Mouse (Mus musculus): Measurements from ENCODE around the gene Ube2cbp. TPM values are rescaled to one million over a fixed set of nuclear protein-coding genes. Genes with fewer than 3 reads are reported as not detected.

The Ube2cbp gene
- polyA plus RNA-seq, 1 experiment from 2014 or later, result 5.4 TPM

DNA sequence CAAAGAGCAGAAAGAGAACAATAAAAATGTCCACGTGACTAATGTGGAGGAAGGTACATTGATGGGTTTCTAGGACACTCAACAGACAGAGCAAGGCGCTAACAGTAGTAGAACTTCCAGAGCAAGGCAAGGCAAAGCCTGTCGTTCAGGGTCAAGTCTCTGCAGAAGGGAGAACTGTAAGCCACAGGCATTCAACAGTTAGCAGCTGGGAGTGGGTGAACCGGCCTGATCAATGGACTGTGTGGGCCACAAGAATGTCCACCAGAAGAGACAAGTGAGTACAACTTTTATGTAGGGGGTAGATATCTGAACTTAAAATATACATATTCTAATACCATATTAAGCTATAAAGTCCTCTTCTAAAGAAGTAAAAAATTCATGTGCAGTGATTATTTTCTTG lies 41.4 kb downstream of the Ube2cbp start:
- no peak overlapping the region for H3K4me3 ChIP-seq
- H3K4me2 ChIP-seq (replicated peaks), result no peak overlapping the region
- no peak for ATAC-seq (ENCODE audit: insufficient number of reproducible peaks, insufficient read depth, low FRiP score, low TSS enrichment)
- H3K4me1 ChIP-seq, result no peaks in the 10 kb centered on the region
- no peaks in the 10 kb centered on the region for H3K27me3 ChIP-seq
- no peak overlapping the region for H3K27ac ChIP-seq
- no peaks in the 10 kb centered on the region for H3K9me3 ChIP-seq
- 88% methylated on average over 4 of the region's 4 CpGs for WGBS
- H3K36me3 ChIP-seq, result no peaks in the 10 kb centered on the region
- no peak overlapping the region for H3K9ac ChIP-seq

DNA sequence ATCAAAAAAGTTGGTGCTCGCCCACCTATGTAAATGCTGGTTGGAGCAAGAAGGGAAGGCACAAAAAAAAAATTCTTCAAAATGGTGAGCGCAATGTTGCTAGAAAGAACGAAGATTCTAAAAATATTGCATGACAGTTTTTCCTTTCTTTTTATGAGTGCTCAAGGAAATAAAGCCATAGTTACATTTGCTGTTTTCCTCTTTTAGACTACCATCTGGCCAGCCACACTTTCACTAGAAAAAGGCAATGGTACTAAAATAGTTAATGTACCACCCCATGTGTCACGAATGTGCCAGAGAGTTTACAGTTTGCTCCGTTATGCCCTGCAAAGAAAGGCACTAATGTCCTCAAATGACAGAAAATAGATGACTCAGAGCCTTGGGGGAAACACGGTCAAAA lies 45.4 kb downstream of the Ube2cbp start:
- 85% methylated on average over 6 of the region's 6 CpGs for WGBS
- Histone ChIP-seq H3K4me1 (no peaks in the 10 kb centered on the region), H3K9me3 (no peaks in the 10 kb centered on the region)

DNA sequence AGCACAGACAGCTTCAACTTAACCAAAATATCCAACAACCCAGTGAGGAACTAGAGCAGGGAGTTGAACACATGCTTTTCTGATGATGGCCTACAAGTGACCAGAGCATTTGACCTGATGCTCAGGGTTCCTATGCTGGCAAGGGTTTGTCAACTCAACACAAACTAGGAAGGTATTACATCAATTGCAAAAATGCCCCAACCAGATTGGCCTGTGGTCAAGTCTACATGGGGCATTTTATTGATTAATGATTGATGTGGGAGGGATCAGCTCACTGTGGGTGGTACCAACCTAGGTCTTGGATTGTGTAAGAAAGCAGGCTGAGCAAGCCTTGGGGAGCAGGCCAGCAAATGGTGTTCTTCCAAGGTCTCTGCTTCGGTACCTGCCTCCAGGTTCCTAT lies 46.8 kb downstream of the Ube2cbp start:
- Histone ChIP-seq H3K4me1 (no peaks in the 10 kb centered on the region), H3K9ac (no peak overlapping the region), H3K9me3 (no peaks in the 10 kb centered on the region), H3K27me3 (no peaks in the 10 kb centered on the region), H3K4me3 (no peak overlapping the region), H3K36me3 (no peaks in the 10 kb centered on the region), H3K27ac (no peak overlapping the region), H3K4me2 (replicated peaks) (no peak overlapping the region)
- WGBS, result 87% methylated on average over 1 of the region's 1 CpGs
- ATAC-seq (ENCODE audit: insufficient number of reproducible peaks, insufficient read depth, low FRiP score, low TSS enrichment), result no peak

More for the DNA sequence above, 45.4 kb downstream of the Ube2cbp start:
- no peaks in the 10 kb centered on the region for H3K27me3 ChIP-seq
- no peak overlapping the region for H3K4me3 ChIP-seq
- H3K4me2 ChIP-seq (replicated peaks), result no peak overlapping the region
- no peak overlapping the region for H3K9ac ChIP-seq
- no peak overlapping the region for H3K27ac ChIP-seq
- ATAC-seq (ENCODE audit: insufficient number of reproducible peaks, insufficient read depth, low FRiP score, low TSS enrichment), result no peak
- no peaks in the 10 kb centered on the region for H3K36me3 ChIP-seq

DNA sequence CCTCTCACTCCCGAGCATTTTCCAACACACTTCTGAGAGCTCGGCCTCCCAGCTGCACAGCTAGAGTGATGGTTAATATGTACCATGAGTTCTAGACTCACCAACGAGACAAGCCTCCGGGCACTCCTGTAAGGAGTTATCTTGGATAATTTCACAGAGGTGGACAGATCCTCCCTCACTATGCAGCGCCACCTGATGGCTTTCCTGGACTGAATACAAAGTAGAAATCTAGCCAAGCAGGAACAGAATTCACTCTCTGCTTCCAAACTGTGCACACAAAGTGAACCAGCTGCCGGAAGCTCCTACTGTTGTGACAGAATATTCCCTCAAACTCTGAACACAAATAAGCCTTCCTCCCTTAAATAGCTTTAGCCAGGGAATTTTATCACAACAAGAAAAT lies 69.0 kb downstream of the Ube2cbp start:
- H3K27me3 ChIP-seq, result no peaks in the 10 kb centered on the region
- ATAC-seq (ENCODE audit: insufficient number of reproducible peaks, insufficient read depth, low FRiP score, low TSS enrichment), result no peak
- no peak overlapping the region for H3K4me3 ChIP-seq

DNA sequence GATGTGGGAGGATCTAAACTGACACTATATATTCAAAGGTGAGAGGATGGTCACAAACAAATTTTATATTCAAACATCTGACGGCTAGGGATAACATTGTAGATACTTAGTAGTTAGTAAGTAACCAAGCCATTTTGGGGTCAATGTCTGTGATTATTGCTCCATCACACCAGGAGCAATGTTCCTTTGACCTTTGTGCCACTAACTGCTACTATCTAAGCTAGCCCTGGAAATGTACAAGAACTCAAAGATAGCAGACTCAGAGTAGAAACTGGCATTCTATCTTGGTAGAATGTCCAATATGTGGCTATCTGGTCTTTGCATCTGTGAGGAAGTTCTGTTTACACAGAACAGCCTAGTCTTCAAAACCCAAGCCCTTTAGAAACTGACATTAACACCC lies 69.7 kb downstream of the Ube2cbp start:
- no peaks in the 10 kb centered on the region for H3K27me3 ChIP-seq
- peaks cover 4% of the 10 kb centered on the region; the same call in 1 of the 2 replicates for H3K9me3 ChIP-seq
- ATAC-seq (ENCODE audit: insufficient number of reproducible peaks, insufficient read depth, low FRiP score, low TSS enrichment), result no peak
- 88% methylated on average over 1 of the region's 1 CpGs for WGBS
- no peak overlapping the region for H3K4me3 ChIP-seq
- H3K4me1 ChIP-seq, result no peaks in the 10 kb centered on the region
- no peak overlapping the region for H3K9ac ChIP-seq
- no peaks in the 10 kb centered on the region for H3K36me3 ChIP-seq
- no peak overlapping the region for H3K27ac ChIP-seq
- no peak overlapping the region for H3K4me2 ChIP-seq (replicated peaks)

More for the DNA sequence above, 69.0 kb downstream of the Ube2cbp start:
- H3K9ac ChIP-seq, result no peak overlapping the region
- H3K4me2 ChIP-seq (replicated peaks), result no peak overlapping the region
- no peak overlapping the region for H3K27ac ChIP-seq
- H3K9me3 ChIP-seq, result peaks cover 4% of the 10 kb centered on the region; the same call in 1 of the 2 replicates
- no peaks in the 10 kb centered on the region for H3K4me1 ChIP-seq
- WGBS, result 68% methylated on average over 6 of the region's 6 CpGs
- H3K36me3 ChIP-seq, result no peaks in the 10 kb centered on the region

DNA sequence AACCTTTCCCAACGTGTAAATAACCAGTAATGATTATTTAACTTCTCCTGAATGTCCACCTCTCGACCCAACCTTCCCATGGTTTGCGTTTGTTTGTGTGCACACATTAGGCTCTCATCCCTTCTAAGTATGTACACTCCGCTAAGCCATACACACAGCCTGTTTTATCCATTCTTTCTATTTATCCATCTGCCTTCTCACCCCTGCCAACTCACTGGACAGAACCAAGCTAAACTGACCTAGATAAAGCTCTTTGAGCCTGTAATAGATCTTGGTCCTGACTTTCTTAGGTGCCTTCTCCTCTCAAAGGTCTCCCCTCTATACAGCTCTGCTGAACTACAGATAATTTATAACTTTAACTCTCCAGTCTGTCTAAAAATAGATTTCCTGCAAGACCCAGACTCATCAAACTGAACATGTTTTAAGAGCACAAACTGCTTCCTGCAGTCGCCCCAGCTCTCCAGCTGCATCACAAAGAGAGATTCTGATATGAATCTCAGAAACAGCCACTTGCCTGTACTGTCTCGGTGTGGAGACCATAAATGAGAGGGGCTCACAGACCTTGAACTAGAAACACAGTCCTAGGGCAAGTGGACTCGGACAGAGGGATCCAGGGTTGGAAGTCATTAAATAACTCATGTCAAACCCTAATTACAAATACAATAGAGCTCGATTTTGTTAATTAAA lies 71.0 kb downstream of the Ube2cbp start:
- Histone ChIP-seq H3K4me2 (replicated peaks) (no peak overlapping the region), H3K4me1 (no peaks in the 10 kb centered on the region), H3K27me3 (no peaks in the 10 kb centered on the region), H3K9me3 (peaks cover 4% of the 10 kb centered on the region; the same call in 1 of the 2 replicates), H3K4me3 (no peak overlapping the region), H3K36me3 (no peaks in the 10 kb centered on the region), H3K27ac (no peak overlapping the region), H3K9ac (no peak overlapping the region)
- 64% methylated on average over 8 of the region's 8 CpGs for WGBS
- ATAC-seq (ENCODE audit: insufficient number of reproducible peaks, insufficient read depth, low FRiP score, low TSS enrichment), result no peak

DNA sequence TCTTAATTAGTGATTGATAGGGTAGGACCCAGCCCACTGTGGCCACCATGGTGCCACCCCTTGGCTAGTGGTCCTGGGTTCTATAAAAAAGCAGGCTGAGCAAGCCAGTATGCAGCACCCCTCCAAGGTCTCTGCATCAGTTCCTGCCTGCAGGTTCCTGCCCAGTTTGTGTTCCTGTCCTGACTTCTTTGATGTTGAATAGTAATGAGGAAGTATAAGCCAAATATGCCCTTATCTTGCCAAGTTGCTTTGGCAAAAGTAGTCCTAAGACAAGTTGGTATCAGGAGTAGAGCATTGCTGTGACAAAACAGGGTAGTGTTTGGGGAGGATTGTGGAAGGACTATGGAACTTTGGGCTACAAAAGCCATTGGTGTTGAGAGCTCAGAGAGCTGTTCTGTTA lies 73.3 kb downstream of the Ube2cbp start:
- H3K27me3 ChIP-seq, result no peaks in the 10 kb centered on the region
- H3K9me3 ChIP-seq, result peaks cover 4% of the 10 kb centered on the region; the same call in 1 of the 2 replicates
- no peaks in the 10 kb centered on the region for H3K4me1 ChIP-seq
- H3K4me2 ChIP-seq (replicated peaks), result no peak overlapping the region
- no peak overlapping the region for H3K9ac ChIP-seq
- no peak overlapping the region for H3K4me3 ChIP-seq
- no peaks in the 10 kb centered on the region for H3K36me3 ChIP-seq
- H3K27ac ChIP-seq, result no peak overlapping the region
- ATAC-seq (ENCODE audit: insufficient number of reproducible peaks, insufficient read depth, low FRiP score, low TSS enrichment), result no peak

DNA sequence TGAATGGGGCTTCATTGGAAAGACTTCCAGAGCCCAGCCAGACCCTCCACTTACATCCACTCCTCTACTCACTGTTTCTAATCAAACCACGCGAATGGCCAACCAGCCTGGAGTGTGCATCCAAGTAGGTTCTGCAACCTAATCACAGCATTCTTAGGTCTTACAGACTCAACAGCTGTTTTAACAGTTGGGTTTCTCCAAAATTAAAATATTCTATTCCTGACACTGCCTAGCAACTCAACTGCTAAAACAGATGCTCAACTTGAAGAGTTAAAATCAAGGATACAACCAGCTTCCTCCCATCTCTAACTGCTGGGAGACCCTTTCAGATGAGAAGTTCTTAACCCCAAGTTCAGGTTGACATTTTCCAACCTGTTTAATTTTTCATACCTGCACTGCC lies 74.0 kb downstream of the Ube2cbp start:
- H3K4me3 ChIP-seq, result no peak overlapping the region
- WGBS, result 86% methylated on average over 2 of the region's 2 CpGs
- H3K4me1 ChIP-seq, result no peaks in the 10 kb centered on the region
- no peak for ATAC-seq (ENCODE audit: insufficient number of reproducible peaks, insufficient read depth, low FRiP score, low TSS enrichment)
- no peaks in the 10 kb centered on the region for H3K36me3 ChIP-seq
- no peaks in the 10 kb centered on the region for H3K27me3 ChIP-seq
- H3K9me3 ChIP-seq, result peaks cover 4% of the 10 kb centered on the region; the same call in 1 of the 2 replicates
- H3K9ac ChIP-seq, result no peak overlapping the region
- no peak overlapping the region for H3K27ac ChIP-seq
- H3K4me2 ChIP-seq (replicated peaks), result no peak overlapping the region

DNA sequence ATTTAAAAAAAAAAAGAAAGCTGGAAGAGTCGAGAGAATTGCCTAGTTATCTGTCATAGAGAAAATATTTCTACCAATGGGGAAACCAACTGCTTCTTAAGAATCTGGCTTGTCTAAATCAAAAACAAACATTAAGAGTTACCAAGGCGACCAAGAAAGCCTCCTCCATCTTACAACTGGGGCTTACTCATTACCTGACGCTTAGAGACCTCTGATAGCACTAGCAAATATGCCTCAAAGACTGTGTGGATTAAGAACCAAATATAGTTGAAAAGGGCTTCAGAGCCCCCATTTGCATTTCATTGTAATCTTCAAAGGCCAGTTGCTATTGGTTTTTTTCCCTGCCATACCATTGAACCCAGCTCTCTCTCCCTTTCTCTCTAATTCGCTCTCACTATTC lies 76.2 kb downstream of the Ube2cbp start:
- Histone ChIP-seq H3K36me3 (no peaks in the 10 kb centered on the region), H3K9me3 (peaks cover 4% of the 10 kb centered on the region; the same call in 1 of the 2 replicates), H3K4me3 (no peak overlapping the region), H3K4me2 (replicated peaks) (no peak overlapping the region), H3K9ac (no peak overlapping the region), H3K27ac (no peak overlapping the region), H3K4me1 (no peaks in the 10 kb centered on the region), H3K27me3 (no peaks in the 10 kb centered on the region)
- WGBS, result 63% methylated on average over 4 of the region's 4 CpGs
- ATAC-seq (ENCODE audit: insufficient number of reproducible peaks, insufficient read depth, low FRiP score, low TSS enrichment), result no peak

DNA sequence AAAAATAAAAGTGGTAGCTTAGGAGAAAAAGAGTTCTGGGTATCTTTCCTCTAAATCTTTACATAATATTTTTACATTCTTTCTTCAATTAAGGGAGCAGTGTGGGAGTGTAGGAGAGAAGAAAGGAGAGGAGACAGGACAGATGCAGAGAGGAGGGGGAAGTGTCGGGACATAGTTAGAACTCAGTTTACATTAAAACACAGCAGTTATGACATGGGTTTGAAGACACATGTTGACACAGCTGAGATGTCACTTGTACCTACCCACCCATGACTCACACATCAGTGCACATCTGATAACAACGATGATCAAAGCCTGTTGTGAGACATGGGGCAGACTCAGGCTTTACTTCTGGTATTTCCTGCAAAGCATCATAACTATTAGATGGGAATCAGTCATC lies 87.8 kb downstream of the Ube2cbp start:
- H3K27ac ChIP-seq, result no peak overlapping the region
- H3K27me3 ChIP-seq, result no peaks in the 10 kb centered on the region
- WGBS, result 58% methylated on average over 2 of the region's 2 CpGs
- H3K4me2 ChIP-seq (replicated peaks), result no peak overlapping the region
- no peak overlapping the region for H3K9ac ChIP-seq
- no peaks in the 10 kb centered on the region for H3K9me3 ChIP-seq
- no peaks in the 10 kb centered on the region for H3K4me1 ChIP-seq
- no peak overlapping the region for H3K4me3 ChIP-seq
- no peaks in the 10 kb centered on the region for H3K36me3 ChIP-seq
- no peak for ATAC-seq (ENCODE audit: insufficient number of reproducible peaks, insufficient read depth, low FRiP score, low TSS enrichment)

DNA sequence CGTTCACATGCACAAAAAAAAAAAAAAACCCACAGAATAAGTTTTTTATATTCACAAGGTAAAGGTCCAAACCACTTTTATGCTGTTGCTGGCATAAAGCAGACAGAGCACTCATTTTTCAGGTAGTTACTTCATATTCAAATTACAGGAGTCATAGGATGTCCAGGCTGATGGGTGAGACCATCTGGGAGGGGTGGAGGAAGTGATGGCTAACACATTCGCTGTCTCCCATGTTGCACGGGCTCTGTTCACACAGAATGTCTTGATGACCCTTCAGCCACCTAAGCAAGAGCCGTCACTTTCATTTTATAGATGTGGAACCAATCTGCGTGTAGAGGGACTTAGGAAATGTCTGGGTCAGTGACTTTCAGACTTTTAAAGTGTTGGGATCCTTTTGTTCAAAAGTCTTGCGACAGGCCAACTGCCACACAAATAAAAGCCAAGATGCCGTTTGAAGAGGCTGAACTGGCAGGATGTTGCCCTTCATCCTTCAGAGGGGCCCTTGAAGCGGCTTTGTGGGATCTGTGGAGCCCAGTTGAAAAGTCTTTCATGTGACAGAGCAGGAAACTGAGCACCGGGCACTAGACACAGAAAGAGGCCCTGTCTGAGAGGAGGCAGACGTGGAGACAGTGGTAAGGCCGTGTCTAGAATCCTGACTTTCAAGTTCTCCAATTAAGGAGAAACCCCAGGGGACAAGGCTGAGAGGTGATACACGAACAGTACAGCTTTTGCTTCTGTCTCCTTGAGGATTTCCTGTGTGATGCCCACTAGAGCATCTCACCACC lies 91.8 kb downstream of the Ube2cbp start:
- no peaks in the 10 kb centered on the region for H3K36me3 ChIP-seq
- no peaks in the 10 kb centered on the region for H3K27me3 ChIP-seq
- 58% methylated on average over 12 of the region's 12 CpGs for WGBS
- ATAC-seq (ENCODE audit: insufficient number of reproducible peaks, insufficient read depth, low FRiP score, low TSS enrichment), result no peak
- H3K4me1 ChIP-seq, result no peaks in the 10 kb centered on the region
- no peaks in the 10 kb centered on the region for H3K9me3 ChIP-seq
- no peak overlapping the region for H3K9ac ChIP-seq
- H3K4me2 ChIP-seq (replicated peaks), result no peak overlapping the region
- H3K27ac ChIP-seq, result no peak overlapping the region
- no peak overlapping the region for H3K4me3 ChIP-seq

DNA sequence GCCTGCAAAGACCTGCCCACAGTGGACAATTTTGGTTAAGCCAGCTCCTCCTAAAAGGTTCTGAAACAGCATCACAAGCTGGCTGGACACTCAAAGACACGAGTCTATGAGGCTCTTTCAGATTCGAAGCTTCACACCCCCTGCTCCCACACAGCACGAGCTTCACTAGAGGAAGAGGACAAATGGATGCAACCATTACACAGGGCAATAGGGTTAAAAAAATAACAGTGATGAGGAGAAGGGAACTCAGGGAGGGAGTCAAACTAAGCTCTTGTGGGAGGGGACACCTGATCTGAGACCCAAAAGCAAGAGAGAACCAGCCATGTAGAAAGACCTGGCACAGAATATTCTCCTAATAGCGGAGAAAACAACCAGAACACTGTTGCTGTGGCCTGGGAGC lies 95.5 kb downstream of the Ube2cbp start:
- Histone ChIP-seq H3K27ac (no peak overlapping the region), H3K27me3 (no peaks in the 10 kb centered on the region), H3K4me2 (replicated peaks) (no peak overlapping the region), H3K9me3 (no peaks in the 10 kb centered on the region), H3K4me3 (no peak overlapping the region), H3K9ac (no peak overlapping the region), H3K4me1 (no peaks in the 10 kb centered on the region), H3K36me3 (no peaks in the 10 kb centered on the region)
- ATAC-seq (ENCODE audit: insufficient number of reproducible peaks, insufficient read depth, low FRiP score, low TSS enrichment), result no peak
- 81% methylated on average over 4 of the region's 4 CpGs for WGBS

All from embryonic facial prominence, embryonic 12.5 days (tissue).